Mouse (Mus musculus): ENCODE measurements at regions not wholly inside any gene's neighbourhood (a gene's known extent, or its start where the extent isn't known, plus 50 kb on each side); places are given as distances from the start of the nearest gene placed in this dataset.

DNA sequence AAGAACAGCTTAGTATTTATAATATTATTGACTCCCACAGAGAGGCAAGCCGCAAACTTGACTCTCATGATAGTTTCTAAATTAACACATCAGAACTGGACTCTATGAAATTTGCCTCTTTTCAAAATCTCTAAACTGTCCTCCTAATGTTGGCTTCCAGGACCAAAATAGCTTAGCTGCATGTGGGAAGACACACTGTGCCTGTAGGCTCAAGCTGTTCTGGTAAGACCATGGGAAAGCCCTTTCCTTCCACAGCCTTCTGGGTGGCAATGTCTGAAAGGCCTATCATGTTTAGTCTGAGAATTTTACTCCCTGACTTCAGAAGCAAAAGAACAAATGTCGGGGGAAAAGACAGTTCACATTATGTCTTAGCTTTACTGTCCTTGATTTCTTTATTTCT, 203.1 kb upstream of the Slc8a1 start:
- intact Hi-C loops (cut with DNase I; ENCODE audit: low total_unique reads) = no loop called here
- no peak for DNase-seq

DNA sequence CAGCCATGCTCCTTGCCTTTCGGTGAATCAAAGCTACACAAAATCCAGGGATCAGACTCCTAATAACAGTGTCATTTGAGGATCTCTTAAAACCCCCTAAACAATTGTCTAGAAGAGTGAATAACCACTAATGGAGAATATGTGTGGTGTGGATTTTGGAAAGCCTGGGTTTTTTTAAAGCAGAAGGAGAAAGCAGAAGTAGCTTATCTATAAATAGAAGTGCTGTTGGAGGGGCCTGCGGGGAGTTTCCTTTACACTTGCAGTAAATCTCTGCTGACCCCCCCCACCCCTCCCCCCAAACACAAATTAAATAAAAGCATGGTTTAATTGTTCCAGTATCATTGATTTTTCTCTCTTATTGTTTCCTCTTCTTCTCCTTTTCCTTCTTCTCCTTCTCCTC, 192.6 kb upstream of the Slc8a1 start:
- DNase-seq = no peak
- intact Hi-C loops (cut with DNase I; ENCODE audit: low total_unique reads) = no loop called here

GRCm38 (mm10) chr17:81906481-81907012, 168.4 kb upstream of the Slc8a1 start:
- no peak for DNase-seq
- intact Hi-C loops (cut with DNase I; ENCODE audit: low total_unique reads) = loop anchor here (5.0 kb wide), 1 partner anchor 646 kb away; no protein-coding TSS in a partner anchor

- intact Hi-C loops (cut with DNase I; ENCODE audit: low total_unique reads) = no loop called here
- no peak for DNase-seq
Measured at GRCm38 (mm10) chr17:81901999-81902665, 164.0 kb upstream of the Slc8a1 start.

DNA sequence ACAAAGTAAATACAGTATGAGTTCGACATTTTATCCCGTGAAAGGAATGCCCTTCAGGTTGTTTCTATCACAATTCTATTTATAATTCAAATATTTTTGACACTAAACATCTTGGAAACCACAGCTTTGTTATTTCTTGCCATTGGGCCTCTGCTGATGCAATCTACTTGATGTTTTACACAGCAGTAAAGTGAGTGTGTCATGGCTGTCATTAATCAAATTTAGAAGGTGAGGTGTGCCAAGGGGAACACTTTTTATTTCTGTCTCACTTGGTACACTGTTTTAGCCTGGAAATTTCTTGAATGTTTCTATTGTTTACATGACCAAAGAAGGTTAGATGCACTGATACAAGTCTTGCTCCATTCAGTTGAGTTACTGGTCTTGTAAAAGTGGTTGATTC, 160.8 kb upstream of the Slc8a1 start:
- no peak for DNase-seq
- intact Hi-C loops (cut with DNase I; ENCODE audit: low total_unique reads) = no loop called here

- no peak for DNase-seq
- intact Hi-C loops (cut with DNase I; ENCODE audit: low total_unique reads) = no loop called here
Measured at GRCm38 (mm10) chr17:81878136-81878535, 140.0 kb upstream of the Slc8a1 start.

- DNase-seq = no peak
- intact Hi-C loops (cut with DNase I; ENCODE audit: low total_unique reads) = no loop called here
Measured at GRCm38 (mm10) chr17:81866683-81867082, 128.5 kb upstream of the Slc8a1 start.

DNA sequence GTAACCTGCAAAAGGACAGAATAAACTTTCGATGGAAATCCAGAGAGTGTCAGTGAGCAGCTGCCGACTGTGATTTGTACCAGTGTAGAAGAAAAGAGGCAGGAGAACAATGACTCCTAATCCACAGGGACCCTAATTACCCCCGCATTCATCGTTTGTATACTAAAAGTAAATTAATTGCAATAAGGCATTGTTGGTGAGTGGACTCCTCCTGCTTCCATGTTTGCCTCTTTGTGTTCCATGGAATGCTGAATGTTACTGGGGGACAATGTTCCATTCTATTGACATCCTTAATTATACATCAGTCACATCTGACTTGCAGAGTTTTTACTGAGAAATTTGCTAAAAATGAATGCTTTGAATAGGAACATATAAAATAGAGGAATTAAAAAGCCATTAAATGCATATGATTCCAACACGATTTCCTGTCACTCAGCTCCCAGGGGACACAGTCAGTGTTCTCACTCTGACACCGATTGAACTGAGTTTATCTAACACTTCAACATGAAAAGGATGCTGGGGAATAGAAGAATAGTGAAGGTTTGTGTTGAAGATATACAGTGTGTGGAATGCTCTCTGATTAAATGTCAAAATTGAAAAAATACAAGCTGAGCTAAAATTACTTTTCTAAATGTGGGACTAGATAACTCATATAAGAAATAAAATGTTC, 111.3 kb upstream of the Slc8a1 start:
- intact Hi-C loops (cut with DNase I; ENCODE audit: low total_unique reads) = no loop called here
- DNase-seq = no peak

- intact Hi-C loops (cut with DNase I; ENCODE audit: low total_unique reads) = no loop called here
- no peak for DNase-seq
Measured at GRCm38 (mm10) chr17:81843793-81844192, 105.6 kb upstream of the Slc8a1 start.

- intact Hi-C loops (cut with DNase I; ENCODE audit: low total_unique reads) = no loop called here
- DNase-seq = no peak
Measured at GRCm38 (mm10) chr17:81797827-81798376, 59.7 kb upstream of the Slc8a1 start.

GRCm38 (mm10) chr17:81788781-81789180, 50.6 kb upstream of the Slc8a1 start:
- DNase-seq = no peak
- intact Hi-C loops (cut with DNase I; ENCODE audit: low total_unique reads) = loop anchor here (5.0 to 10.0 kb wide), 2 partner anchors 314 to 596 kb away; no protein-coding TSS in a partner anchor

Measured in gastrocnemius, postnatal 14 days (tissue).